Mouse (Mus musculus) retina, postnatal 7 days (tissue): ENCODE measurements around the gene Shank2.

Experiments
- DNase-seq: peaks from one replicate; pipeline ENCODE4 v3.0.0-alpha.2; 2012; ENCODE audit warnings: low read depth, low spot score

Gene Shank2

GRCm38 (mm10) chr7:144417234-144417633 lies 415.5 kb downstream of the Shank2 start:
- DNase-seq: no peak

- DNase-seq: peak; percentile 17
Measured at GRCm38 (mm10) chr7:144417644-144418343, 416.1 kb downstream of the Shank2 start.

DNA sequence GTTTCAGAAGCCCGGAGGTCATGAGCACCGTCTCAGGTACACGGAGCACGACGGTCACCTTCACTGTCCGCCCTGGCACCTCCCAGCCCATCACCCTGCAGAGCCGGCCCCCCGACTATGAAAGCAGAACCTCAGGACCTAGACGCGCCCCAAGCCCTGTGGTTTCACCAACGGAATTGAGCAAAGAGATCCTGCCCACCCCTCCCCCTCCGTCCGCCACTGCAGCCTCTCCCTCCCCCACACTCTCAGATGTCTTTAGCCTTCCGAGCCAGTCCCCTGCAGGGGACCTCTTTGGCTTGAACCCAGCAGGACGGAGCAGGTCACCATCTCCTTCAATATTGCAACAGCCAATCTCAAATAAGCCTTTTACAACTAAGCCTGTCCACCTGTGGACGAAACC lies 418.8 kb downstream of the Shank2 start:
- DNase-seq: no peak

- no peak for DNase-seq
Measured at GRCm38 (mm10) chr7:144421478-144421877, 419.8 kb downstream of the Shank2 start.

GRCm38 (mm10) chr7:144425953-144426352 lies 424.2 kb downstream of the Shank2 start:
- DNase-seq: peak; percentile 46

DNA sequence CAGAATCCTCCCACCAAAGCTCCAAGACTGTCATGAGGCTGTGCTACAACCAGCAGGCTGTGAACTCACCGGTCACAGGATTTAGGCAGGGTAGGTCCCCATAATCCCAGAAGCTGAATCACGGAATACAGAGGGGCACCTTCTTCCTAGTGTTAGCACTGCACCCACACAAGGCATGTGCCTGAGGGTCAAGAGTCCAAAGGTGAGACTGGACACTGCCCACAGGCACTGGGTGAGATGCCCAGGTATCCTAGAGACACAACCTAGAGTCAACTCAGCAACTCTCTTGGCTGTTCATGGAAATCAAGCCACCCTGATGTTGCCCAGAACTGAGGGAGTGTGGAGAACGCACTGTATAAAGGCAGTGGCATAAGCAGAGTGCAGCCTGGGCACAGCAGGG lies 424.9 kb downstream of the Shank2 start:
- DNase-seq: no peak

DNA sequence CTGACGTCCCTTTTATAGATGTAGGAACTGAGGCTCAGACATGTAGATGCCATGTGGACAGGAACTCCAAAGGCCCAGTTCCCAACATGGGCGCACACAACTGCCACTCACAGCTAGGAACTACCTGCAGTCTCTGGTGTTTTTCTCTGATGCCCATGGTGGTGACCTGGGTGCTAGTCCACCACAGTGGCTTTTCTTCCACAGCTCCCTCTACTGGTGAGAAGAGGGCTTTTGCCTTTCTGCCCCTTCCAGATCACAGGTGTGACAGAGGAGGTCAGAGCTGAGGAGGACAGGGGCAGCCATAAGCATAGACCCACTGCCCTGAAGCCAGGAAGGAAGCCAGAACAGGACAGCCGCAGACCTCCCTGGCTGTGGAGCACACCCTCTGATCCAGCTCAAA lies 425.7 kb downstream of the Shank2 start:
- no peak for DNase-seq

GRCm38 (mm10) chr7:144432920-144433319 lies 431.2 kb downstream of the Shank2 start:
- no peak for DNase-seq

GRCm38 (mm10) chr7:144438811-144439210 lies 437.1 kb downstream of the Shank2 start:
- no peak for DNase-seq

DNA sequence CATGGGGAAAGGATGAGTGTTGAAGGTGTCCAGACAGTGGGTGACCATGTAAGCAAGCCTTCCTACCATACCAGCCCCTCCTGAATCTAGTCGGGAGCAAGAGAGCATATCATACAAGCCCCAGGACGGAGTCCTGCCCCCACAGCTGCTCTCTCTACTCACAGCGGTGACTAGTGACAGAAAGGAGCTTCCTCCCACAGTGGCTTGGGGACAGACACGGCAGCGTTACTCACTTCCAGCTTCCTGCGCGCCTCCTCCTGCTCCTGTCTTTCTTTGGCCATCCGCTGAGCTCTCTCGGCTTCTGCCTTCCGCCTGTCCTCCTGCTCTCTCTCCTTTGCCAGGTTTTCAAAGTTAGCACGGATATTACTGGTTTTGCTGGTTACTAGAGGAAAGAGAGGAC lies 439.7 kb downstream of the Shank2 start:
- DNase-seq: no peak

GRCm38 (mm10) chr7:144441976-144442375 lies 440.2 kb downstream of the Shank2 start:
- no peak for DNase-seq

DNA sequence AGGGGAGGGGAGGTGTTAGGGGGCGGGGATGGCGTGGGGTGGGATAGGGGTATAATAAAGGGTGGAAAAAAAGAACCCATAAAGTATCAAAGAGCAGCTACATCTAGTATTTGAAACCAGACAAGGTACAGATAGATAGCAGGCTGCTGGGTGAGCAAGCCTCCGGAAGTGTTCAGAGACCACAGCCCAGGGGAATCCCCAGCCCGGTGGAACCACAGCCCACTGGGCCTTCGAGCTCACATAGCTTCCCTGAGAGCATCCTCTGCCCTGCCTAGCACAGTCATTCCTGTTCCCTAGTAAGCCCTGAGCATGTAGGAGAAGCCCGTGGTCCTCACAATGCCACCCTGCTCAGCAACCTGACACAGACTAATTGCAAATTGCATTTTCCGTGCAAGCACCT lies 443.1 kb downstream of the Shank2 start:
- DNase-seq: no peak

- no peak for DNase-seq
Measured at GRCm38 (mm10) chr7:144447146-144447545, 445.4 kb downstream of the Shank2 start.

GRCm38 (mm10) chr7:144448186-144448585 lies 446.5 kb downstream of the Shank2 start:
- DNase-seq: no peak

DNA sequence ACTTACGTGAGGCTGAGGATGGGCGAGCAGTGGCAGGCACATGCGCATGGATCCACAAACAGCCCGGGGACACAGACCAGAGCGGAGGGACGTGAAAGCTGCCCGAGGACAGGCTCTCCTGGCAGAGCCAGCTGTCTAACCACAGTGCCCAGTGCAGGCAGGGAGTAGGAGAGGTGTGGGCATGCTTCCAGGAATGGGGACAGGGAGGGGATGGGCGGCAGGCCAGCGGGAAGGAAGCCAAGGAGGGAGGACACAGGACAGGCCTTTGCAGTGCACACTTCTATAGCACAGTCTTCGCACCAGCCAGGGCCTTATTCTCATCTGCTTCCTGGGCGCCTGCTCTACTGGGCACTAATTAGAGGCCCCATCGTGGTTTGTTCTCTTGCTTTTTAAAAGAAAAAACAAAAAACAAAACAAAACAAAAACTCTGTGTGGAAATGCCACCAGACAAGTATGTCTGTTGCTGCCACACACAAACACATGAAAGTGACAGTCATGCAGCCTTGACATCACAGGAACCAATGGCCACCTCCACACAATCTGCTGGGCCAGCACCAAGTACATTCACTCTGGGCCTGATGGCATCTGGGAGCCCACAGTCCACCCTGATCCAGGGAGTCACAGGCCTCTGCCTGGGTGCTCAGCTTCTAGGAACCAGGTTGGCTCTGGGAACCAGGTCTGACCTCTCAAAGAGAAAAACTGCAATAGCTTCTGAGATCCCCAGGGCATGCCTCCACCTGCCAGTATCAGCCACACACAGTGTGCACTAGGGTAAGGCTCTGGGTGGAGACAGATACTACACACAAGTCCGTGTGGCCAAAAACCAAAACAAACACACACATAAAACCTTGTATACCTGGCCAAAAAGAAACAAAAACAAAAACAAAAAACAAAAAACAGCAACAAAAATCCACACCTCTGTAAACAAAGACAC lies 448.2 kb downstream of the Shank2 start:
- DNase-seq: peak; percentile 43

DNA sequence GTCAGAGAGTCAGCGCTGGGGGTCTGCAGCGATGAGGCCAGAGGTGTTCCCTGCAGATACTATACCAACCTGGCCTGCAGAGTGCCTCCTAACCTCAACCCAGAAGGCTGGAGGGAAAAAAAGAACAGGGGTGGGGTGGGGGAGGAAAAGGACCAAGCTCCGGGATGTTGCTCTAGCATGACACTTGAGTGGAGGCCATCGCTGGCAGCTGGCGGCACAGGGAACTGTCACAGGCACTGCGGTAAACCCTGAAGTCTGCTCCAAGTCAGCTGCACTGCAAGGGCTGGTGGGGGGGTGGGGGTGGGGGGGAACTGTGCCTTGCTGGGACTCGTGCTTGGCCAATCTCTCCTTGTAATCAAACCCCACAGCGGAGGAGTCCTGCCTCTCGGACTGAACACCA lies 448.9 kb downstream of the Shank2 start:
- DNase-seq: no peak

- no peak for DNase-seq
Measured at GRCm38 (mm10) chr7:144458881-144459280, 457.2 kb downstream of the Shank2 start.

DNA sequence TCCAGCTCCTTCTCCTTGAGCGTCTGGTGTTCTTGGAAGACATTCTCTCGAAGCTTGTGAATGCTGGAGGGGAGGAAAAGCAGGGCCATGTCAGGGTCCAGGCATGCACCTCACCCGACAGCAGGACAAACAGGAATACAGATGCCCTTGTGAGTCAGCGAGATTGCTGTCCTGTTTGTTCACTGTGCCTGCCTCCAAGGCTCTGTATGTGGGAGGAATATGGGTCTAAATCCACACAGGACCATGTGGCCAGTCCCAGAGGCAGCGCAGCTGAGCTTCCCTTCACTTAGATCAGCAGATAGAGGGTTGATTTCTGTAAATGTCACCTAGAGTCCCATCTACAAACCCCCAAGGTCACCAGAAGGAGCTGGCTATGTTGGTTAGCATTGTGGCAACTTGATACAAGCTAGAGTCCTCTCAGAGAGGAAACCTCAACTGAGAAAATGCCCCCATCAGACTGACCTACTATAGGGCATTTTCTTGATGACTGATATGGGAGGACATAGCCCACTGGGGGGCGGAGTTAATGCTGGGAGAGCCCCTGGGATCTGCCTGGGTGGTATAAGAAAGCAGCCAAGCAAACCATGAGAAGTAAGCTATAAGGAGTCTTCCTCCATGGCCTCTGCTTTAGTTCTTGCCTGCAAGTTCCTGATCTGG lies 459.6 kb downstream of the Shank2 start:
- DNase-seq: no peak

- DNase-seq: no peak
Measured at GRCm38 (mm10) chr7:144462577-144462976, 460.8 kb downstream of the Shank2 start.

GRCm38 (mm10) chr7:144468741-144469140 lies 467.0 kb downstream of the Shank2 start:
- DNase-seq: no peak

GRCm38 (mm10) chr7:144469181-144469641 lies 467.5 kb downstream of the Shank2 start:
- DNase-seq: no peak

DNA sequence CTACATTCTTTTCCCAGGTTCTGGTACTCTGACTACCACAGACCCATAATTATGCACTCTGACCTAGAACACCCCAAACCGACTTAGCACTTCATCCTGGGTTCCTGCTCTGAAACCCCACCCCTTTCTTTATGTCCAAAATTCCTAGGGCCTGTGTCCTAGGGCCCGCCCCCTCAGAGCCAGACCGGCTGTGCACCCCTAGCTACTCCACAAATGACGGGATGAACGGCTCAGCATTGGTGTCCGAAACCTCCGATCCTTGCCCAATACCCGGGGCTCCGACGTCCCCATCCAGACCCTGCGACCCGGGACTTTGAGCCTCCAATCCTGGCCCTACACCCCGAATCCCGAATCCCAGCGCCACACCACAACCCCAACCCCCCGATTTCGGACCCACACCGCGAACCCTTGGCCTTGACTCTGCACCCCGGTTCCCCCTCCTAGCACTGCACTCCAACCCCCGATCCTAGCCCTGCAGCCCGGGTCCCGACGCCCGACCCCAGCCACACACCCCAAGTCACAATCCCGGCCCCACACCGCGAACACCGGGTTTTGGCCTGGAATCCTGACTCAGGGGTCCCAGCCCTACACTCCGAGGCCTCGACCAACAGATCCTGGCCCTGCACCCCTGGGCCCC lies 468.3 kb downstream of the Shank2 start:
- no peak for DNase-seq
